Mouse (Mus musculus): ENCODE results near the gene Lclat1.

DNA sequence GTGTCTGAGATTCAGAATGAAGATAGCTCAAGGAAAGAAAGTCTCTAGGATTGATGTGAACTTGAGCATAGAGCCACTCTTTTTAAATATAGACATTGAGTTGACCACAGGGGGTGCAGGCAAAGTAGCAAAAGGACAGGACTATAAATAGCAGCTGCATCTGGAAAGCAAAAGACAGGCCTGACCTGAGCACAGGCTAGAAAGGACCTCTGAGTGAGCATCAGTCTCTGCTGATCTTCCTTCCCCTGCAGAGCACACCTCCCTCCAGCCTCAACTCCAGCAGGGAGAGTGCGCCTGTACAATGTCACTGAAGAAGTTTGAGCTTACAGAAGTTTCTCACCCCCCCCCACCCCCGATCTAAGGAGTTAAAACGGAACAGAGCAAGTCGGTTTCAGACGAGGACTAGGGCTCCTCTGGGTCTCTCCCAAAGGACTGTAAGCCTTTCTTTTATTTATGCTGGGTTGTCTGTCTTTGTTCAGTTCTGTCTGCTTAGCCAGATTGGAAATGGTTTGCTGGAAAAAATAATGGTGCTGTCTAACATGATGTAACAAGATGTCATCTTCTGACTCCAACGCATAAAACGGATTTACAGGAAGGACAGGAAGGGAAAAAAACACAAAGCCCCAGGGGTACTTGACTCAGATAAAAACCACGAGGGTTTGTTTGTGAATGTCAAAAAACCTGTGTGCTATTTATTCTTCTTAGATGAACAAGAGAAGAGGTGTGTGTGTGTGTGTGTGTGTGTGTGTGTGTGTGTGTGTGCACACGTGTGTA is 26.2 kb upstream of the Lclat1 start:
- TF ChIP-seq CHD1 (IDR thresholded peaks at IDR 0.05; ENCODE audit: low read depth, low read length) (no peak), TBP (IDR thresholded peaks at IDR 0.05; ENCODE audit: low read depth, low read length) (no peak), SMC3 (IDR thresholded peaks at IDR 0.05; ENCODE audit: low read depth, low read length) (no peak), MXI1 (IDR thresholded peaks at IDR 0.05; ENCODE audit: low read depth, low read length) (no peak; the same call in 1 of the 2 replicates), EP300 (IDR thresholded peaks at IDR 0.05; ENCODE audit: low read depth in 1 of 2, low read length in 2 of 2) (peak in 1 of 2 experiments; percentile 78; a peak in 1 of 4 replicates), MAFK (IDR thresholded peaks at IDR 0.05; ENCODE audit: borderline replicate concordance, low read depth, low read length) (no peak), POLR2A (IDR thresholded peaks at IDR 0.05; ENCODE audit: control insufficient read depth in 1 of 2, insufficient read depth in 1 of 2, low read depth in 1 of 2, low read length in 2 of 2, poor library complexity in 1 of 2) (no peak), POLR2AphosphoS2 (IDR thresholded peaks at IDR 0.05; ENCODE audit: low read length) (no peak), GATA1 (IDR thresholded peaks at IDR 0.05; ENCODE audit: low read depth, low read length) (no peak), CTCF (IDR thresholded peaks at IDR 0.05 in 2 of 3, conservative IDR thresholded peaks at IDR 0.05 in 1 of 3; ENCODE audit: control insufficient read depth in 1 of 3, insufficient read depth in 1 of 3, low read depth in 2 of 3, low read length in 3 of 3, poor library complexity in 1 of 3, severe bottlenecking in 1 of 3) (no peak)

Measured in MEL (cell line).